Mouse (Mus musculus) spleen, postnatal 10 days (tissue): ENCODE data around the gene Sart3.

Experiments
- DNase-seq, 2 experiments: peaks; one replicate each; pipeline ENCODE4 v3.0.0; 2021 to 2022; ENCODE audit warnings: low spot score in 2 of 2

The Sart3 gene

GRCm38 (mm10) chr5:113765641-113766526 lies 6.4 kb downstream of the Sart3 start:
- DNase-seq, result no peak

GRCm38 (mm10) chr5:113764426-113764825 lies 7.9 kb downstream of the Sart3 start:
- no peak for DNase-seq

GRCm38 (mm10) chr5:113761585-113761984 lies 10.7 kb downstream of the Sart3 start:
- DNase-seq, result no peak

GRCm38 (mm10) chr5:113755347-113756030 lies 16.8 kb downstream of the Sart3 start:
- DNase-seq, result no peak

GRCm38 (mm10) chr5:113751521-113752157 lies 20.7 kb downstream of the Sart3 start:
- no peak for DNase-seq

- DNase-seq, result no peak
These were observed 23.6 kb downstream of the Sart3 start for GRCm38 (mm10) chr5:113748556-113749331.

- DNase-seq, result no peak
These were observed 24.7 kb downstream of the Sart3 start for GRCm38 (mm10) chr5:113747629-113748028.

GRCm38 (mm10) chr5:113737607-113738237 lies 34.6 kb downstream of the Sart3 start:
- no peak for DNase-seq

GRCm38 (mm10) chr5:113736522-113737164 lies 35.7 kb downstream of the Sart3 start:
- peak in 1 of 2 experiments; percentile 27 for DNase-seq

GRCm38 (mm10) chr5:113736113-113736502 lies 36.2 kb downstream of the Sart3 start:
- DNase-seq, result no peak

GRCm38 (mm10) chr5:113735345-113736112 lies 36.8 kb downstream of the Sart3 start, which contains the start of gene Ficd:
Gene Ficd (plus strand): TSS chr5:113735803.
- DNase-seq, result peak; percentile 85 to 95

GRCm38 (mm10) chr5:113735023-113735344 lies 37.3 kb downstream of the Sart3 start:
- DNase-seq, result no peak

- DNase-seq, result no peak
These were observed 37.9 kb downstream of the Sart3 start for GRCm38 (mm10) chr5:113734376-113734775.

GRCm38 (mm10) chr5:113732182-113732581 lies 40.1 kb downstream of the Sart3 start:
- DNase-seq, result peak; percentile 21 to 79

- no peak for DNase-seq
These were observed 41.1 kb downstream of the Sart3 start for GRCm38 (mm10) chr5:113731174-113731573.

- no peak for DNase-seq
These were observed 41.6 kb downstream of the Sart3 start for GRCm38 (mm10) chr5:113730641-113731121.

- DNase-seq, result no peak
These were observed 43.6 kb downstream of the Sart3 start for GRCm38 (mm10) chr5:113728691-113729090.

- DNase-seq, result no peak
These were observed 44.3 kb downstream of the Sart3 start for GRCm38 (mm10) chr5:113728011-113728410.

- no peak for DNase-seq
These were observed 45.1 kb downstream of the Sart3 start for GRCm38 (mm10) chr5:113727238-113727637.

- no peak for DNase-seq
These were observed 45.7 kb downstream of the Sart3 start for GRCm38 (mm10) chr5:113726618-113727017.
